Mouse (Mus musculus): Measurements from ENCODE around the gene Ubap2. TPM values are rescaled to one million over a fixed set of nuclear protein-coding genes. Genes with fewer than 3 reads are reported as not detected.

Gene Ubap2
- polyA plus RNA-seq, 1 experiment from 2014 or later: 48.7 TPM

DNA sequence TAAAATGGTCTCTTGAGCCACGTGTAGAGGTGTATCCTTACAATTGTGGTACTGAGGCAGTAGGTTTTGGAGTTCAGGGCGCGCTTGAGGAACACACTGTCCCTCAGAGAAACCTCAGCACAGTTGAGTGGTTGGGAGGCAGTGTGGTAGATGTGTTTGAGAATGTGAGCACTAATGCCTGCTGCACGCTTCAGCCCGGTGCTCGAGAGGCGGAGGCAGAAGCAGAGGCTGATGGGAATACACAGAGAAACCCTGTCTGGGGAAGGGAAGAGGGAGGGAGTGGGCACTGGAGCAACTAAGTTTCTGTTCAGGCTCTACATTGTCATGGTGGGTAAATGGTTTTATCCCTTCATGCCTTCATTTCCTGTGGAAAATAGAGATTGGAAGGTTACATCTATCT, 123.8 kb downstream of the Ubap2 start:
- no peak overlapping the region for H3K9ac ChIP-seq
- no peaks in the 10 kb centered on the region for H3K9me3 ChIP-seq (replicated peaks)
- H3K4me2 ChIP-seq: no peak overlapping the region
- H3K27ac ChIP-seq: no peak overlapping the region
- H3K27me3 ChIP-seq (replicated peaks): no peaks in the 10 kb centered on the region
- H3K36me3 ChIP-seq: peaks cover 25% of the 10 kb centered on the region
- 85% methylated on average over 7 of the region's 7 CpGs for WGBS (ENCODE audit: insufficient replicate concordance)
- no peak overlapping the region for H3K4me3 ChIP-seq
- H3K4me1 ChIP-seq: peaks cover 22% of the 10 kb centered on the region; the same call in 1 of the 2 replicates
- no peak for ATAC-seq

DNA sequence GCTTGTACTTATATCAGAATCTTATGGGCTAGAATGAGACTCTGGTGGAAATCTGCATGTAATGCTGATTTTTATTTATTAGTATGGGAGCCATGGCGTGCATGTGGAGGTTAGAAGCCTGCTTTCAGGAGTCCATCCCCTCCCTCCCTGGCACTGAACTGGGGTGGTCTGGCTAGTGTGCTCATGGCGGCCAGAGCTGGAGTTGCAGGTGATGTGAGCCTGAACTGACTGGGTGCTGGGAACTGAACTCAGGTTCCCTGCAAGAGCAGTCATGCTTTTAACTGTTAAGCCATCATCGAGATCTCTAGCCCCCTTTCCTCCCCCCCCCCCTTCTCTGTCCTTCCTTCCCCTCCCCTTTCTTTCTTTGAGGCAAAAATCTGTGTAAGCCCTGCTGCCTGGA, 125.1 kb downstream of the Ubap2 start:
- Histone ChIP-seq H3K9ac (no peak overlapping the region), H3K36me3 (peaks cover 36% of the 10 kb centered on the region), H3K4me2 (no peak overlapping the region), H3K9me3 (replicated peaks) (no peaks in the 10 kb centered on the region), H3K4me3 (no peak overlapping the region), H3K4me1 (peaks cover 20% of the 10 kb centered on the region; the same call in 1 of the 2 replicates), H3K27ac (no peak overlapping the region), H3K27me3 (replicated peaks) (no peaks in the 10 kb centered on the region)
- no peak for ATAC-seq
- WGBS (ENCODE audit: insufficient replicate concordance): 67% methylated on average over 3 of the region's 3 CpGs

Other genes with a start within 250 kb of the Ubap2 start
- 1.3 and 1.8 TPM in 2 replicates for gene Aqp7, start 227.0 kb downstream of the Ubap2 start, polyA plus RNA-seq (2016; fragmentation: Nextera tagmentation; extraction: Ambion mirVana)
- 20.9 and 22.3 TPM in 2 replicates for gene Aqp3, start 177.0 kb downstream of the Ubap2 start, polyA plus RNA-seq (2016; fragmentation: Nextera tagmentation; extraction: Ambion mirVana)
- gene Nol6, start 150.7 kb downstream of the Ubap2 start, polyA plus RNA-seq (2016; fragmentation: Nextera tagmentation; extraction: Ambion mirVana): 21.9 and 22.0 TPM in 2 replicates
- 39.9 and 44.8 TPM in 2 replicates for gene Ube2r2, start 139.4 kb downstream of the Ubap2 start, polyA plus RNA-seq (2016; fragmentation: Nextera tagmentation; extraction: Ambion mirVana)
- gene Dcaf12, start 39.7 kb upstream of the Ubap2 start, polyA plus RNA-seq (2016; fragmentation: Nextera tagmentation; extraction: Ambion mirVana): 61.4 and 64.5 TPM in 2 replicates
- 28.3 and 28.5 TPM in 2 replicates for gene Ubap1, start 73.9 kb upstream of the Ubap2 start, polyA plus RNA-seq (2016; fragmentation: Nextera tagmentation; extraction: Ambion mirVana)
- 9.0 and 9.5 TPM in 2 replicates for gene Kif24, start 189.7 kb upstream of the Ubap2 start, polyA plus RNA-seq (2016; fragmentation: Nextera tagmentation; extraction: Ambion mirVana)
- gene Nudt2, start 190.0 kb upstream of the Ubap2 start, polyA plus RNA-seq (2016; fragmentation: Nextera tagmentation; extraction: Ambion mirVana): 30.9 and 31.7 TPM in 2 replicates
- 0.57 and 0.98 TPM in 2 replicates for gene AI464131, start 227.9 kb upstream of the Ubap2 start, polyA plus RNA-seq (2016; fragmentation: Nextera tagmentation; extraction: Ambion mirVana)
- not detected in 2 replicates for gene 1110017D15Rik, start 242.2 kb upstream of the Ubap2 start, polyA plus RNA-seq (2016; fragmentation: Nextera tagmentation; extraction: Ambion mirVana)